7 mouse cellular contexts compared by ENCODE assay signal in genomic region chr9:25482999-25483347, GRCm38 (mm10). TPM values are rescaled to one million over a fixed set of nuclear protein-coding genes. Genes with fewer than 3 reads are reported as not detected.
A peak's percentile ranks its signal among the peaks of the same experiment; 100 is the strongest.
DNase-seq lines count a peak whose midpoint lies in the region; ATAC-seq lines count a peak whose summit lies in the region.

No protein-coding gene starts in this region.

- 79% methylated on average over 9 of the region's 9 CpGs for WGBS in lung, embryonic 16.5 days
- WGBS in forebrain, embryonic 15.5 days: 88% methylated on average over 9 of the region's 9 CpGs
- 81% methylated on average over 9 of the region's 9 CpGs for WGBS in limb, embryonic 13.5 days
- WGBS in stomach, embryonic 15.5 days: 76% methylated on average over 9 of the region's 9 CpGs

- DNase-seq in lung, adult 18-20 months: no peak
- DNase-seq in c-Kit-positive CD71-positive TER-119-positive erythroid progenitor cells, embryonic 14.5 days (ENCODE audit: low spot score): no peak
- DNase-seq in Muller cell, postnatal 12 days (ENCODE audit: inconsistent ontology term): no peak

- no peak for ATAC-seq in lung, embryonic 16.5 days (ENCODE audit: low read depth)
- no peak for ATAC-seq in forebrain, embryonic 15.5 days (replicated peaks)
- ATAC-seq in limb, embryonic 13.5 days (ENCODE audit: low FRiP score, low read depth): no peak
- no peak for ATAC-seq in stomach, embryonic 15.5 days (ENCODE audit: insufficient read depth, low FRiP score, low read depth)

- H3K9ac ChIP-seq in lung, embryonic 16.5 days (ENCODE audit: low read length): no peak overlapping the region
- no peak overlapping the region for H3K9ac ChIP-seq in forebrain, embryonic 15.5 days (replicated peaks)
- no peak overlapping the region for H3K9ac ChIP-seq in limb, embryonic 13.5 days
- H3K9ac ChIP-seq in stomach, embryonic 15.5 days: no peak overlapping the region

- no peak overlapping the region for H3K4me3 ChIP-seq in lung, embryonic 16.5 days (ENCODE audit: low read length)
- H3K4me3 ChIP-seq in forebrain, embryonic 15.5 days: peak overlapping the region; percentile 75
- H3K4me3 ChIP-seq in limb, embryonic 13.5 days: peak overlapping the region; percentile 75
- no peak overlapping the region for H3K4me3 ChIP-seq in stomach, embryonic 15.5 days (replicated peaks)

- no peaks in the 10 kb centered on the region for H3K36me3 ChIP-seq in lung, embryonic 16.5 days (ENCODE audit: control insufficient read depth, insufficient read depth, low read length)
- H3K36me3 ChIP-seq in forebrain, embryonic 15.5 days: no peaks in the 10 kb centered on the region
- 0 out of 2 replicates have a peak, but pooled peaks cover 3% of the 10 kb centered on the region for H3K36me3 ChIP-seq in limb, embryonic 13.5 days
- no peaks in the 10 kb centered on the region for H3K36me3 ChIP-seq in stomach, embryonic 15.5 days

- H3K27ac ChIP-seq in lung, embryonic 16.5 days (ENCODE audit: low read length): no peak overlapping the region
- no peak overlapping the region for H3K27ac ChIP-seq in forebrain, embryonic 15.5 days (replicated peaks)
- H3K27ac ChIP-seq in limb, embryonic 13.5 days: no peak overlapping the region
- H3K27ac ChIP-seq in stomach, embryonic 15.5 days: no peak overlapping the region

- H3K4me2 ChIP-seq in lung, embryonic 16.5 days (ENCODE audit: low read depth, low read length): 0 out of 2 replicates have a peak overlapping the region, but pooled peaks have one; percentile 18
- peak overlapping the region; percentile 73 for H3K4me2 ChIP-seq in forebrain, embryonic 15.5 days (replicated peaks)
- H3K4me2 ChIP-seq in limb, embryonic 13.5 days (replicated peaks): peak overlapping the region; percentile 81
- H3K4me2 ChIP-seq in stomach, embryonic 15.5 days: peak overlapping the region; percentile 92

- H3K27me3 ChIP-seq in lung, embryonic 16.5 days (ENCODE audit: control insufficient read depth, insufficient read depth, low read depth, low read length): no peaks in the 10 kb centered on the region
- H3K27me3 ChIP-seq in forebrain, embryonic 15.5 days: no peaks in the 10 kb centered on the region
- H3K27me3 ChIP-seq in limb, embryonic 13.5 days: no peaks in the 10 kb centered on the region
- H3K27me3 ChIP-seq in stomach, embryonic 15.5 days (replicated peaks): no peaks in the 10 kb centered on the region

- H3K4me1 ChIP-seq in lung, embryonic 16.5 days (replicated peaks; ENCODE audit: control insufficient read depth, insufficient read depth, low read length): peaks cover 38% of the 10 kb centered on the region
- H3K4me1 ChIP-seq in forebrain, embryonic 15.5 days: peaks cover 44% of the 10 kb centered on the region
- H3K4me1 ChIP-seq in limb, embryonic 13.5 days: peaks cover 60% of the 10 kb centered on the region
- H3K4me1 ChIP-seq in stomach, embryonic 15.5 days: peaks cover 16% of the 10 kb centered on the region

- H3K9me3 ChIP-seq in lung, embryonic 16.5 days (ENCODE audit: control insufficient read depth, low read length): no peaks in the 10 kb centered on the region
- no peaks in the 10 kb centered on the region for H3K9me3 ChIP-seq in forebrain, embryonic 15.5 days
- no peaks in the 10 kb centered on the region for H3K9me3 ChIP-seq in limb, embryonic 13.5 days
- no peaks in the 10 kb centered on the region for H3K9me3 ChIP-seq in stomach, embryonic 15.5 days

RNA-seq across cellular contexts. Expression of gene Eepd1, which starts 1.6 kb away (rescaled TPM):
- 11.0 and 11.3 TPM in 2 replicates for polyA plus RNA-seq in lung, embryonic 16.5 days (2015; fragmentation: Nextera tagmentation; extraction: Ambion mirVana)
- polyA plus RNA-seq in forebrain, embryonic 15.5 days (2015; fragmentation: Nextera tagmentation; extraction: Ambion mirVana): 13.5 and 14.2 TPM in 2 replicates
- polyA plus RNA-seq in limb, embryonic 13.5 days (2015; fragmentation: Nextera tagmentation; extraction: Ambion mirVana): 22.8 and 23.0 TPM in 2 replicates
- polyA plus RNA-seq in stomach, embryonic 15.5 days (2015; fragmentation: Nextera tagmentation; extraction: Ambion mirVana): 9.8 and 10.0 TPM in 2 replicates

Comparison
In these comparisons a context has a peak if more than half of its experiments do, and no peak if none do; other contexts are left out.
1. H3K4me2 ChIP-seq: peak in every context shown above with its lines; median percentile 92 in stomach, embryonic 15.5 days; 81 in limb, embryonic 13.5 days; 73 in forebrain, embryonic 15.5 days; 18 in lung, embryonic 16.5 days.
2. H3K4me3 ChIP-seq: peak in forebrain, embryonic 15.5 days (single experiment) and limb, embryonic 13.5 days (single experiment); none in lung, embryonic 16.5 days (single experiment) and stomach, embryonic 15.5 days (single experiment).